Mouse (Mus musculus): Measurements from ENCODE around the gene Baiap3.

Baiap3 gene

DNA sequence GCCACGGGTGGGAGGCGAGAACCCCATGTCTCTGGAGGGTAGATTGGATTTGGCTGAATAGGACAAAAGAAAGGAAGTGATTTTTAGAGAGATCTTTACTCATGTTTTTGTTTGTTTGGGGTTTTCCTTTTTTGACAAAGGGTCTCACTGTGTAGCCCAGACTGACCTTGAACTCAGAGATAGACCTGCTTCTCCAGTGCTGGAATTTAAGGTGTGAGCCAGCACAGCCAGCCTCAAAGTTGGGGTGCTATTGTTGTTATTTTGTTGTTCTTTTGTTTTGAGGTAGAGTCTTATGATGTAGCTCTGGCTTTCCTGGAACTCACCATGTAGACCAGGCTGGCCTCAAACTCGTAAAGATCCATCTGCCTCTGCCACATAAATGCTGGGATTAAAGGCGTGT, 53.8 kb downstream of the Baiap3 start:
- no peak for DNase-seq
